Mouse (Mus musculus): ENCODE data around the gene Slc39a11. TPM values are rescaled to one million over a fixed set of nuclear protein-coding genes. Genes with fewer than 3 reads are reported as not detected.

Gene Slc39a11
- polyA plus RNA-seq, 1 experiment from 2014 or later, result 11.9 TPM

DNA sequence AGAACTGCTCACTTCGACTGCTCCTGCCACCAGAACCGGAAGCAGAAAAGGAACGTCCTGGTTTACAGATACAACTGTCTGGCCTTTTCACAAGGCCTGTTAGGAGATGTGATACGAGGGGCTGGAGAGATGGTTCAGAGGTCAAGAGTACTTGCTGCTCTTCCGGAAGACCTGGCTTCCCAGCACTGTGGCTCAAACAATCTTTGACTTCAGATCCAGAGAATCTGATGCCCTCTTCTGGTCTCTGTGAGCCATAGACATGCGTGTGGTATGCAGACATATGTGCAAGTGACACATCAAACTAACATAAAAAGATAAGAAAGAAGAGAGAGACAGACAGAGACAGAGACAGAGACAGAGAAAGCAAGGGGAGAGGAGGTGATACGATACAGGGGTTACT, 17.6 kb downstream of the Slc39a11 start:
- no peak for ATAC-seq (replicated peaks; ENCODE audit: extremely low read depth, insufficient read depth, low FRiP score)
- no peak overlapping the region for H3K4me3 ChIP-seq (ENCODE audit: low read length)
- H3K4me1 ChIP-seq (ENCODE audit: control insufficient read depth, insufficient read depth, low read length), result no peaks in the 10 kb centered on the region
- no peaks in the 10 kb centered on the region for H3K36me3 ChIP-seq (ENCODE audit: control insufficient read depth, insufficient read depth)
- H3K9ac ChIP-seq (ENCODE audit: low read length), result no peak overlapping the region
- 77% methylated on average over 7 of the region's 7 CpGs for WGBS
- no peak overlapping the region for H3K4me2 ChIP-seq (ENCODE audit: low read depth, low read length)
- H3K9me3 ChIP-seq (replicated peaks; ENCODE audit: control insufficient read depth, low read length), result no peaks in the 10 kb centered on the region
- H3K27me3 ChIP-seq (ENCODE audit: control insufficient read depth, insufficient read depth, low read length), result no peaks in the 10 kb centered on the region
- no peak overlapping the region for H3K27ac ChIP-seq (ENCODE audit: low read length)

GRCm38 (mm10) chr11:113631862-113632261, 18.0 kb downstream of the Slc39a11 start:
- Histone ChIP-seq H3K27ac (ENCODE audit: low read length) (no peak overlapping the region), H3K4me3 (ENCODE audit: low read length) (no peak overlapping the region), H3K4me2 (ENCODE audit: low read depth, low read length) (no peak overlapping the region), H3K9ac (ENCODE audit: low read length) (no peak overlapping the region), H3K4me1 (ENCODE audit: control insufficient read depth, insufficient read depth, low read length) (no peaks in the 10 kb centered on the region), H3K27me3 (ENCODE audit: control insufficient read depth, insufficient read depth, low read length) (no peaks in the 10 kb centered on the region), H3K9me3 (replicated peaks; ENCODE audit: control insufficient read depth, low read length) (no peaks in the 10 kb centered on the region), H3K36me3 (ENCODE audit: control insufficient read depth, insufficient read depth) (no peaks in the 10 kb centered on the region)
- ATAC-seq (replicated peaks; ENCODE audit: extremely low read depth, insufficient read depth, low FRiP score), result no peak
- WGBS, result 77% methylated on average over 8 of the region's 8 CpGs

DNA sequence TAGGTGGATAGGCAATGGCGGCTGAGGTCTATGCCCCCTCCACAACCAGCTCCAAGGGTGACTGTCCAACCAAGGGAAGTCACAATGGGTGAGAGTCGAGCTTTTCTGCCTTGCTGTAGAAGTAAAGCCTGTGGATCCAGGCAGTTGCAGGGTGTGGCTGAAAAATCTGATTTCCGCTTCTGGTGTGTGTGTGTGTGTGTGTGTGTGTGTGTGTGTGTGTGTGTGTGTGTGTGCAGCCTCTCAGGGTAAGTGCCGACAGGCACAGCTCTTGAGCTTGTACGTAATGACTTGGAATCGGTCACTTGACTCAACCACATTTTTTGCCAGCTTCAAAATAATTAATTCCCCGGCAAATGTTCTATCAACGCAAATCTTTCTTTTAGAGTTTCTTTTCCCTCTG, 18.6 kb downstream of the Slc39a11 start:
- H3K36me3 ChIP-seq (ENCODE audit: control insufficient read depth, insufficient read depth), result no peaks in the 10 kb centered on the region
- H3K4me3 ChIP-seq (ENCODE audit: low read length), result no peak overlapping the region
- 61% methylated on average over 8 of the region's 8 CpGs for WGBS
- no peaks in the 10 kb centered on the region for H3K4me1 ChIP-seq (ENCODE audit: control insufficient read depth, insufficient read depth, low read length)
- no peaks in the 10 kb centered on the region for H3K27me3 ChIP-seq (ENCODE audit: control insufficient read depth, insufficient read depth, low read length)
- H3K27ac ChIP-seq (ENCODE audit: low read length), result no peak overlapping the region
- H3K4me2 ChIP-seq (ENCODE audit: low read depth, low read length), result no peak overlapping the region
- H3K9me3 ChIP-seq (replicated peaks; ENCODE audit: control insufficient read depth, low read length), result no peaks in the 10 kb centered on the region
- no peak for ATAC-seq (replicated peaks; ENCODE audit: extremely low read depth, insufficient read depth, low FRiP score)
- no peak overlapping the region for H3K9ac ChIP-seq (ENCODE audit: low read length)

DNA sequence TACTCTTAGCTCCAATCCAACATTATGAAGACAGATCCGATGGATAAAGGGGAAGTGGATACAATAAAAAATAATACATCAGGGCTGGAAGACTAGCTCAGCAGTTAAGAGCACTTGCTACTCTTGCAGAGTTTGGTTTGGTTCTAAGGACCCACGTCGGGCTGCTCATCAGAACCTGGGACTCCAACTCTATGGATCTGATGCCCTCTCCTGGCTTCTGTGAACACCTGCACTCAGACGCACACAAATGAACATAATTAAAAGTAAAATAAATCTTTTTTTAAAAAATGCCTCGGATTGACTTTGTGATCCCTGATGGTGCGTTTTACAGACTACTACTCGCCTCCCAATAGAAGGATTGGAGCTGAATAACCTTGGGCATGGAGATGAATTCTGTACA, 19.2 kb downstream of the Slc39a11 start:
- ATAC-seq (replicated peaks; ENCODE audit: extremely low read depth, insufficient read depth, low FRiP score), result no peak
- Histone ChIP-seq H3K4me1 (ENCODE audit: control insufficient read depth, insufficient read depth, low read length) (no peaks in the 10 kb centered on the region), H3K36me3 (ENCODE audit: control insufficient read depth, insufficient read depth) (no peaks in the 10 kb centered on the region), H3K4me2 (ENCODE audit: low read depth, low read length) (no peak overlapping the region), H3K27ac (ENCODE audit: low read length) (no peak overlapping the region), H3K9ac (ENCODE audit: low read length) (no peak overlapping the region), H3K27me3 (ENCODE audit: control insufficient read depth, insufficient read depth, low read length) (no peaks in the 10 kb centered on the region), H3K4me3 (ENCODE audit: low read length) (no peak overlapping the region), H3K9me3 (replicated peaks; ENCODE audit: control insufficient read depth, low read length) (no peaks in the 10 kb centered on the region)
- 64% methylated on average over 7 of the region's 7 CpGs for WGBS

GRCm38 (mm10) chr11:113627785-113628184, 22.1 kb downstream of the Slc39a11 start:
- no peak for ATAC-seq (replicated peaks; ENCODE audit: extremely low read depth, insufficient read depth, low FRiP score)
- no peaks in the 10 kb centered on the region for H3K4me1 ChIP-seq (ENCODE audit: control insufficient read depth, insufficient read depth, low read length)
- no peak overlapping the region for H3K4me3 ChIP-seq (ENCODE audit: low read length)
- no peak overlapping the region for H3K4me2 ChIP-seq (ENCODE audit: low read depth, low read length)
- no peak overlapping the region for H3K27ac ChIP-seq (ENCODE audit: low read length)
- WGBS, result 52% methylated on average over 4 of the region's 4 CpGs
- H3K9me3 ChIP-seq (replicated peaks; ENCODE audit: control insufficient read depth, low read length), result no peaks in the 10 kb centered on the region
- no peaks in the 10 kb centered on the region for H3K36me3 ChIP-seq (ENCODE audit: control insufficient read depth, insufficient read depth)
- no peak overlapping the region for H3K9ac ChIP-seq (ENCODE audit: low read length)
- no peaks in the 10 kb centered on the region; the same call in 1 of the 2 replicates for H3K27me3 ChIP-seq (ENCODE audit: control insufficient read depth, insufficient read depth, low read length)

DNA sequence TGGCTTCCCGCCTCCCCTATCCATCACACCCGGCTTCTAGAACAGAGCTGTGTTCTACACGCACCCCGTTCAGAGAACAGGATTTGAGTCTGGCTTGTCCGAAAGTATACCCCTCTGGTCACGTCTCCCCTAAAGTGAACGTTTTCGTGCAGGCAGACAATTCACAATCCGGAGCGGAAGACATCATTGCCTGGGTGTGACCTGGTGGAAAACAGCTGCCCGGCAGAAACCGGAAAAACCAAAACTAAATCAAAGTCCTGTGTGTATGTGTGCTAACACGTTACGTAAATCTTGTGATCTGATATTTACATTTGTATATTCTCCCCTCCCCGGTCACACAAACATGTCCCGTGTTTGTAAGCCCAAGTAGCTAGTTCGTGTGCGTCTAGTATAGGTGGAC, 24.4 kb downstream of the Slc39a11 start:
- H3K4me3 ChIP-seq (ENCODE audit: low read length), result no peak overlapping the region
- no peaks in the 10 kb centered on the region for H3K36me3 ChIP-seq (ENCODE audit: control insufficient read depth, insufficient read depth)
- no peaks in the 10 kb centered on the region for H3K4me1 ChIP-seq (ENCODE audit: control insufficient read depth, insufficient read depth, low read length)
- 88% methylated on average over 18 of the region's 18 CpGs for WGBS
- no peak for ATAC-seq (replicated peaks; ENCODE audit: extremely low read depth, insufficient read depth, low FRiP score)
- no peak overlapping the region for H3K4me2 ChIP-seq (ENCODE audit: low read depth, low read length)
- no peaks in the 10 kb centered on the region for H3K9me3 ChIP-seq (replicated peaks; ENCODE audit: control insufficient read depth, low read length)
- H3K27ac ChIP-seq (ENCODE audit: low read length), result no peak overlapping the region
- no peak overlapping the region for H3K9ac ChIP-seq (ENCODE audit: low read length)
- peaks cover 11% of the 10 kb centered on the region for H3K27me3 ChIP-seq (ENCODE audit: control insufficient read depth, insufficient read depth, low read length)

- no peak overlapping the region for H3K9ac ChIP-seq (ENCODE audit: low read length)
- 75% methylated on average over 4 of the region's 4 CpGs for WGBS
- H3K27me3 ChIP-seq (ENCODE audit: control insufficient read depth, insufficient read depth, low read length), result peaks cover 34% of the 10 kb centered on the region
- H3K4me2 ChIP-seq (ENCODE audit: low read depth, low read length), result no peak overlapping the region
- ATAC-seq (replicated peaks; ENCODE audit: extremely low read depth, insufficient read depth, low FRiP score), result no peak
- H3K9me3 ChIP-seq (replicated peaks; ENCODE audit: control insufficient read depth, low read length), result no peaks in the 10 kb centered on the region
- H3K4me3 ChIP-seq (ENCODE audit: low read length), result no peak overlapping the region
- no peak overlapping the region for H3K27ac ChIP-seq (ENCODE audit: low read length)
- no peaks in the 10 kb centered on the region for H3K36me3 ChIP-seq (ENCODE audit: control insufficient read depth, insufficient read depth)
- peaks cover 19% of the 10 kb centered on the region for H3K4me1 ChIP-seq (ENCODE audit: control insufficient read depth, insufficient read depth, low read length)
Measured at GRCm38 (mm10) chr11:113622028-113622427, 27.9 kb downstream of the Slc39a11 start.

DNA sequence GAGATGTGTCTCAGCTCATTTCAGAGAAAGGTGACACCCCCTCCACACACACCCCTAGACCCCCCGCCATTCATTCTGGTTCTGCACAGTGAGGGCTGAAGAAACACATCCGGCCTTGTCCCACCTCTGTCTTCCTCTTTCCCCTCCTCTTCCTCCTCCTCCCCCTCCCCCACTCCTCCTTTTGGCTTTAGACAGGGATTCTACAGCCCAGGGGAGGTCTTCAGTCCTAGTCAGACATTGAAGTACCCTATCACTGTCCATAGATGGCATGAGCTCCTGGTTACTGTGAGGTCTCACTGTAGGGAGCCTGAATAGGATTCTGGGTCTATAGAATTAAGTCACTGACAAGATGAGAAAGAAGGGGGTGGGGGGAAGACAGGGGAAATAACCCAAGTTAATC, 28.9 kb downstream of the Slc39a11 start:
- H3K9ac ChIP-seq (ENCODE audit: low read length), result no peak overlapping the region
- no peak overlapping the region for H3K27ac ChIP-seq (ENCODE audit: low read length)
- WGBS, result 56% methylated on average over 2 of the region's 2 CpGs
- no peak overlapping the region for H3K4me3 ChIP-seq (ENCODE audit: low read length)
- H3K27me3 ChIP-seq (ENCODE audit: control insufficient read depth, insufficient read depth, low read length), result peaks cover 34% of the 10 kb centered on the region
- H3K4me2 ChIP-seq (ENCODE audit: low read depth, low read length), result no peak overlapping the region
- no peaks in the 10 kb centered on the region for H3K9me3 ChIP-seq (replicated peaks; ENCODE audit: control insufficient read depth, low read length)
- ATAC-seq (replicated peaks; ENCODE audit: extremely low read depth, insufficient read depth, low FRiP score), result no peak
- H3K36me3 ChIP-seq (ENCODE audit: control insufficient read depth, insufficient read depth), result no peaks in the 10 kb centered on the region
- peaks cover 19% of the 10 kb centered on the region for H3K4me1 ChIP-seq (ENCODE audit: control insufficient read depth, insufficient read depth, low read length)

- Histone ChIP-seq H3K4me3 (ENCODE audit: low read length) (peak overlapping the region; percentile 57), H3K9ac (ENCODE audit: low read length) (peak overlapping the region; percentile 65), H3K27ac (ENCODE audit: low read length) (no peak overlapping the region; the same call in 1 of the 2 replicates), H3K4me2 (ENCODE audit: low read depth, low read length) (peak overlapping the region; percentile 85), H3K4me1 (ENCODE audit: control insufficient read depth, insufficient read depth, low read length) (peaks cover 19% of the 10 kb centered on the region), H3K9me3 (replicated peaks; ENCODE audit: control insufficient read depth, low read length) (no peaks in the 10 kb centered on the region), H3K36me3 (ENCODE audit: control insufficient read depth, insufficient read depth) (no peaks in the 10 kb centered on the region), H3K27me3 (ENCODE audit: control insufficient read depth, insufficient read depth, low read length) (peaks cover 34% of the 10 kb centered on the region)
- 4% methylated on average over 31 of the region's 31 CpGs for WGBS
- no peak for ATAC-seq (replicated peaks; ENCODE audit: extremely low read depth, insufficient read depth, low FRiP score)
Measured at GRCm38 (mm10) chr11:113619420-113620080, 30.3 kb downstream of the Slc39a11 start.

Data from heart, embryonic 16.5 days (tissue).